Mouse (Mus musculus): Measurements from ENCODE around the gene Plpp2. TPM values are rescaled to one million over a fixed set of nuclear protein-coding genes. Genes with fewer than 3 reads are reported as not detected.

Gene Plpp2
- polyA plus RNA-seq (2014; fragmentation: Illumina TruSeq; extraction: RNeasy Lipid Tissue Mini Kit (QIAGEN cat#74804); ENCODE audit: insufficient read depth, low read depth, low replicate concordance) = 17.7 TPM

GRCm38 (mm10) chr10:79533126-79533911 lies at the start of gene Plpp2:
Gene Plpp2, minus strand, starts transcription at chr10:79533796.

GRCm38 (mm10) chr10:79554330-79555237 lies 21.0 kb upstream of the Plpp2 start, which contains the start of gene Mier2:
Gene Mier2, minus strand, starts transcription at chr10:79555199.

Other genes starting within 250 kb of the Plpp2 start
- gene Vmn2r82, start 177.3 kb downstream of the Plpp2 start, polyA plus RNA-seq (2014; fragmentation: Illumina TruSeq; extraction: RNeasy Lipid Tissue Mini Kit (QIAGEN cat#74804); ENCODE audit: insufficient read depth, low read depth, low replicate concordance) = not detected
- not detected for gene Vmn2r83, start 65.1 kb downstream of the Plpp2 start, polyA plus RNA-seq (2014; fragmentation: Illumina TruSeq; extraction: RNeasy Lipid Tissue Mini Kit (QIAGEN cat#74804); ENCODE audit: insufficient read depth, low read depth, low replicate concordance)
- 9.8 TPM for gene Mier2, start 21.4 kb upstream of the Plpp2 start, polyA plus RNA-seq (2014; fragmentation: Illumina TruSeq; extraction: RNeasy Lipid Tissue Mini Kit (QIAGEN cat#74804); ENCODE audit: insufficient read depth, low read depth, low replicate concordance)
- gene Theg, start 53.5 kb upstream of the Plpp2 start, polyA plus RNA-seq (2014; fragmentation: Illumina TruSeq; extraction: RNeasy Lipid Tissue Mini Kit (QIAGEN cat#74804); ENCODE audit: insufficient read depth, low read depth, low replicate concordance) = not detected
- gene C2cd4c, start 80.2 kb upstream of the Plpp2 start, polyA plus RNA-seq (2014; fragmentation: Illumina TruSeq; extraction: RNeasy Lipid Tissue Mini Kit (QIAGEN cat#74804); ENCODE audit: insufficient read depth, low read depth, low replicate concordance) = not detected
- 1.1 TPM for gene Shc2, start 104.1 kb upstream of the Plpp2 start, polyA plus RNA-seq (2014; fragmentation: Illumina TruSeq; extraction: RNeasy Lipid Tissue Mini Kit (QIAGEN cat#74804); ENCODE audit: insufficient read depth, low read depth, low replicate concordance)
- gene Odf3l2, start 111.9 kb upstream of the Plpp2 start, polyA plus RNA-seq (2014; fragmentation: Illumina TruSeq; extraction: RNeasy Lipid Tissue Mini Kit (QIAGEN cat#74804); ENCODE audit: insufficient read depth, low read depth, low replicate concordance) = not detected
- gene Madcam1, start 130.8 kb upstream of the Plpp2 start, polyA plus RNA-seq (2014; fragmentation: Illumina TruSeq; extraction: RNeasy Lipid Tissue Mini Kit (QIAGEN cat#74804); ENCODE audit: insufficient read depth, low read depth, low replicate concordance) = not detected
- gene Tpgs1, start 135.6 kb upstream of the Plpp2 start, polyA plus RNA-seq (2014; fragmentation: Illumina TruSeq; extraction: RNeasy Lipid Tissue Mini Kit (QIAGEN cat#74804); ENCODE audit: insufficient read depth, low read depth, low replicate concordance) = 27.9 TPM
- 73.4 TPM for gene Cdc34, start 148.4 kb upstream of the Plpp2 start, polyA plus RNA-seq (2014; fragmentation: Illumina TruSeq; extraction: RNeasy Lipid Tissue Mini Kit (QIAGEN cat#74804); ENCODE audit: insufficient read depth, low read depth, low replicate concordance)
- 1.4 TPM for gene Gzmm, start 155.2 kb upstream of the Plpp2 start, polyA plus RNA-seq (2014; fragmentation: Illumina TruSeq; extraction: RNeasy Lipid Tissue Mini Kit (QIAGEN cat#74804); ENCODE audit: insufficient read depth, low read depth, low replicate concordance)
- gene Bsg, start 170.7 kb upstream of the Plpp2 start, polyA plus RNA-seq (2014; fragmentation: Illumina TruSeq; extraction: RNeasy Lipid Tissue Mini Kit (QIAGEN cat#74804); ENCODE audit: insufficient read depth, low read depth, low replicate concordance) = 666 TPM
- 0.48 TPM for gene Hcn2, start 182.8 kb upstream of the Plpp2 start, polyA plus RNA-seq (2014; fragmentation: Illumina TruSeq; extraction: RNeasy Lipid Tissue Mini Kit (QIAGEN cat#74804); ENCODE audit: insufficient read depth, low read depth, low replicate concordance)
- gene Polrmt, start 212.8 kb upstream of the Plpp2 start, polyA plus RNA-seq (2014; fragmentation: Illumina TruSeq; extraction: RNeasy Lipid Tissue Mini Kit (QIAGEN cat#74804); ENCODE audit: insufficient read depth, low read depth, low replicate concordance) = 19.4 TPM
- not detected for gene Fgf22, start 221.3 kb upstream of the Plpp2 start, polyA plus RNA-seq (2014; fragmentation: Illumina TruSeq; extraction: RNeasy Lipid Tissue Mini Kit (QIAGEN cat#74804); ENCODE audit: insufficient read depth, low read depth, low replicate concordance)
- 25.3 TPM for gene Rnf126, start 233.2 kb upstream of the Plpp2 start, polyA plus RNA-seq (2014; fragmentation: Illumina TruSeq; extraction: RNeasy Lipid Tissue Mini Kit (QIAGEN cat#74804); ENCODE audit: insufficient read depth, low read depth, low replicate concordance)
- 20.4 TPM for gene Fstl3, start 243.5 kb upstream of the Plpp2 start, polyA plus RNA-seq (2014; fragmentation: Illumina TruSeq; extraction: RNeasy Lipid Tissue Mini Kit (QIAGEN cat#74804); ENCODE audit: insufficient read depth, low read depth, low replicate concordance)